Mouse (Mus musculus): ENCODE data around the gene Pno1. TPM values are rescaled to one million over a fixed set of nuclear protein-coding genes. Genes with fewer than 3 reads are reported as not detected.

The Pno1 gene
- total and polyA plus RNA-seq, 3 experiments: 82.7 to 279 (median 155) TPM

GRCm38 (mm10) chr11:17160242-17160641, 51.1 kb downstream of the Pno1 start:
- peak overlapping the region; percentile 97 for H3K9ac ChIP-seq (ENCODE audit: insufficient read depth, low read depth)
- peak; percentile 87 for DNase-seq (ENCODE audit: extremely low read depth)
- H3K27me3 ChIP-seq (replicated peaks): no peaks in the 10 kb centered on the region
- peaks cover 0 to 12% of the 10 kb centered on the region in 2 experiments for H3K36me3 ChIP-seq (replicated peaks in 1 of 2; ENCODE audit: control insufficient read depth in 1 of 2, insufficient read depth in 1 of 2, low read length in 1 of 2)
- peaks cover 54% of the 10 kb centered on the region for H3K79me2 ChIP-seq (replicated peaks; ENCODE audit: control insufficient read depth, extremely low read depth, insufficient read depth, poor library complexity, severe bottlenecking)
- H3K27ac ChIP-seq (ENCODE audit: insufficient read depth, low read depth): no peak overlapping the region
- H3K4me1 ChIP-seq (ENCODE audit: control insufficient read depth in 1 of 2, insufficient read depth in 2 of 2): peaks cover 9 to 52% of the 10 kb centered on the region in 2 experiments
- in situ Hi-C loops (cut with MboI; ENCODE audit: low pct_ligation_motif_present, low pct_unique_long_range_greater_than_20kb, low sequenced_read_pairs) (loop anchor here (5.0 kb wide), 1 partner anchor 47 kb away; no protein-coding TSS in a partner anchor), dilution Hi-C loops (cut with MboI; ENCODE audit: extremely low pct_ligation_motif_present, extremely low pct_unique_long_range_greater_than_20kb, low sequenced_read_pairs) (no loop called here)
- TF ChIP-seq MEF2A (IDR thresholded peaks at IDR 0.05; ENCODE audit: borderline replicate concordance, low read depth, low read length) (peak; percentile 43; the same call in 1 of the 2 replicates), JUND (conservative IDR thresholded peaks at IDR 0.05; ENCODE audit: low read depth, low read length) (peak; percentile 47; the same call in 1 of the 2 replicates), RCOR1 (conservative IDR thresholded peaks at IDR 0.05; ENCODE audit: low read depth, low read length) (0 out of 2 replicates have a peak, but pooled peaks have one; percentile 46), ZKSCAN1 (IDR thresholded peaks at IDR 0.05; ENCODE audit: borderline replicate concordance, low read depth, low read length) (no peak), USF2 (conservative IDR thresholded peaks at IDR 0.05; ENCODE audit: low read depth, low read length) (no peak), ZC3H11A (IDR thresholded peaks at IDR 0.05; ENCODE audit: low read depth, low read length) (no peak), CHD1 (IDR thresholded peaks at IDR 0.05; ENCODE audit: low read depth, low read length) (peak; percentile 90), RAD21 (IDR thresholded peaks at IDR 0.05; ENCODE audit: low read depth, low read length) (peak; percentile 64), USF1 (IDR thresholded peaks at IDR 0.05; ENCODE audit: low read depth, low read length) (no peak), ELF1 (IDR thresholded peaks at IDR 0.05; ENCODE audit: low read depth, low read length) (0 out of 2 replicates have a peak, but pooled peaks have one; percentile 19), KAT2A (IDR thresholded peaks at IDR 0.05; ENCODE audit: insufficient replicate concordance, low read length) (no peak), MYC (IDR thresholded peaks at IDR 0.05; ENCODE audit: low read depth, low read length) (peak; percentile 39; the same call in 1 of the 2 replicates), BHLHE40 (IDR thresholded peaks at IDR 0.05; ENCODE audit: low read depth, low read length) (no peak), IRF4 (IDR thresholded peaks at IDR 0.05; ENCODE audit: low read depth, low read length) (peak; percentile 30; the same call in 1 of the 2 replicates), ETS1 (conservative IDR thresholded peaks at IDR 0.05; ENCODE audit: low read depth, low read length) (no peak), MAFK (IDR thresholded peaks at IDR 0.05; ENCODE audit: insufficient replicate concordance, low read length) (no peak), E2F4 (IDR thresholded peaks at IDR 0.05; ENCODE audit: insufficient replicate concordance, low read depth, low read length) (no peak), PAX5 (IDR thresholded peaks at IDR 0.05; ENCODE audit: low read length) (no peak), TBP (conservative IDR thresholded peaks at IDR 0.05; ENCODE audit: low read depth, low read length) (no peak), GABPA (IDR thresholded peaks at IDR 0.05; ENCODE audit: insufficient replicate concordance, low read depth, low read length) (no peak), ZNF384 (IDR thresholded peaks at IDR 0.05; ENCODE audit: low read depth, low read length) (no peak; the same call in 1 of the 2 replicates), TCF12 (IDR thresholded peaks at IDR 0.05; ENCODE audit: low read depth, low read length) (no peak), SMC3 (IDR thresholded peaks at IDR 0.05; ENCODE audit: low read depth, low read length) (peak; percentile 51), MAX (IDR thresholded peaks at IDR 0.05; ENCODE audit: low read length) (peak; percentile 39; the same call in 1 of the 2 replicates), NRF1 (IDR thresholded peaks at IDR 0.05; ENCODE audit: low read depth, low read length) (no peak), MXI1 (IDR thresholded peaks at IDR 0.05; ENCODE audit: low read depth, low read length) (peak; percentile 59; the same call in 1 of the 2 replicates), POLR2AphosphoS2 (IDR thresholded peaks at IDR 0.05; ENCODE audit: low read depth, low read length) (no peak), NELFE (IDR thresholded peaks at IDR 0.05; ENCODE audit: low read depth, low read length) (no peak), UBTF (IDR thresholded peaks at IDR 0.05; ENCODE audit: low read depth, low read length) (no peak), POLR2A (IDR thresholded peaks at IDR 0.05; ENCODE audit: low read depth, low read length) (no peak), EP300 (IDR thresholded peaks at IDR 0.05; ENCODE audit: low read length) (peak; percentile 31; the same call in 1 of the 2 replicates), HCFC1 (IDR thresholded peaks at IDR 0.05; ENCODE audit: low read depth, low read length) (peak; percentile 35; the same call in 1 of the 2 replicates), MAZ (IDR thresholded peaks at IDR 0.05; ENCODE audit: low read depth, low read length) (no peak), ZMIZ1 (IDR thresholded peaks at IDR 0.05; ENCODE audit: low read depth, low read length) (no peak), SIN3A (IDR thresholded peaks at IDR 0.05; ENCODE audit: low read length) (peak; percentile 95), CTCF (conservative IDR thresholded peaks at IDR 0.05 in 1 of 2, IDR thresholded peaks at IDR 0.05 in 1 of 2; ENCODE audit: low read depth in 2 of 2, low read length in 2 of 2) (peak; percentile 61 to 73), JUN (IDR thresholded peaks at IDR 0.05; ENCODE audit: insufficient read depth, low read depth, low read length) (no peak), CHD2 (IDR thresholded peaks at IDR 0.05; ENCODE audit: low read length) (no peak)
- peak overlapping the region; percentile 68; the same call in 1 of the 2 replicates for H3K4me2 ChIP-seq (ENCODE audit: insufficient read depth, low read depth, poor library complexity, severe bottlenecking)
- H3K9me3 ChIP-seq (replicated peaks; ENCODE audit: low read length): no peaks in the 10 kb centered on the region
- peak overlapping the region; percentile 93 to 100 (median 96) for H3K4me3 ChIP-seq (replicated peaks in 1 of 3; ENCODE audit: low read depth in 2 of 3, low read length in 2 of 3, poor library complexity in 1 of 3)

Data from CH12.LX (cell line).